Mouse (Mus musculus) bone marrow macrophage, adult 2 months (primary cell): ENCODE results near the gene Rad51b.

Experiments used
- CTCF ChIP-seq: IDR thresholded peaks from 2 replicates; pipeline ENCODE4 v1.5.1; 2012; ENCODE audit warnings: low read depth, mild to moderate bottlenecking, low read length, moderate library complexity
- POLR2A ChIP-seq: IDR thresholded peaks from 2 replicates; pipeline ENCODE4 v1.6.1; 2012; ENCODE audit warnings: mild to moderate bottlenecking, low read depth, low read length, borderline replicate concordance

DNA sequence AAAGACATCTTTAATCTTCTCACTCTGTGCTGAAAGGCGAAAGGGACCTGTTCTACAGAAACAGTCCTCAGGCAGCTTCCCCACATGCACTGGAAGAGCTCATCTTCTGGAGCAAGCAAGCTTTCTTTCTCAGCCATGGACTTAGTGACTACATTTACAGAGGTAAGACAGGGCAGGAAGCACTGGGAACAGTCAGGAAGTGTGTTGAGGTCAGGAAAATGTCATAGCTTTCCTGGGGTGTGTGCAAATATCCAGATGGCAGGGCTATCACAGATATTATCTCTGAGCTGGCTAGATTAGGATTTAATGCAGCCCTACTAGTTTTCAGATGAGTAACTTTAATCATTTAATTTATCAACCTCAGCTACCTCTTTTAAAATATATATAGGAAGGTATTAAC is 254.2 kb downstream of the Rad51b start:
- no peak for TF ChIP-seq CTCF
- TF ChIP-seq POLR2A = no peak
